Mouse (Mus musculus): ENCODE data around the gene Sec22b.

The Sec22b gene

DNA sequence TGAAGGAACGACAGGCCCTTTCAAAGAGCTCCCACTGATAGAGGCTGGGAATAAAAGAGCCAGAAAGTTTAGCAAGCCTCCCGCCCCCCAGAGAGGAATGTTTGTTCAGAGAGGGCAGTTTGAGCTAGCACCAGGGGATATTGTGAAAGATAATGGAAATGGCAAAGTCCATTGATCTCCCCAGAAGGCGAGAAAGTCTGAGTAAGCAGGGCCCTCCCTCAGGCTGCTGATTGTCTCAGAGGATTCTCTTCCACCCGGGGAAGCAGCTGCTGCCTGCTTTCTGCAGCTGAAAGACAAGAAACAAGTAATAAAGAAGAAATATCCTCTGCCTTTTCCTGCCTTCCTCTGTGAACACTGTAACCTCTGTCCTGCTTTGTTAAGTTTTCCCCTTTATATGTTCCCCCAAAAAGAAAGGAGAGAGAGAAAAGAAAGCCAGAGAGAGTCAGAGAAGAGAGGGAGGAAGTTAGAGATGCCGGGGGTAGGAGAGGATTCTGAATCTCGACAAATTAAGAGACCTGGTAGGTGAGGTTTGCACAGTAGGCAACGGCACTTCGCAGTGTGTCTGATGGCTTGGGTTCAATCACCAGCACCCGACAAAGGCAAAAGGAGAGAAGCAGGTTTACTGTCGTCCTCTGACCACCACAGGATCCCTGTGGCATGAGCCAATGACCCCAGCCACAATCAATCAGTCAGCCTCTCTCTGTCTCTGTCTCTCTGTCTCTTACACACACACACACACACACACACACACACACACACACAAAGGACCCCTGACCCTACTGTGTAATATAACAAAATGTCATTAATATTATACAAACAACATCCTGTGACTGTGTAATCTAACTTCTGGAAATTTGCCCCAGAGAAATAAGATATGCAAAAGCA lies 38.9 kb downstream of the Sec22b start:
- DNase-seq (ENCODE audit: low read depth, low spot score), result no peak

DNA sequence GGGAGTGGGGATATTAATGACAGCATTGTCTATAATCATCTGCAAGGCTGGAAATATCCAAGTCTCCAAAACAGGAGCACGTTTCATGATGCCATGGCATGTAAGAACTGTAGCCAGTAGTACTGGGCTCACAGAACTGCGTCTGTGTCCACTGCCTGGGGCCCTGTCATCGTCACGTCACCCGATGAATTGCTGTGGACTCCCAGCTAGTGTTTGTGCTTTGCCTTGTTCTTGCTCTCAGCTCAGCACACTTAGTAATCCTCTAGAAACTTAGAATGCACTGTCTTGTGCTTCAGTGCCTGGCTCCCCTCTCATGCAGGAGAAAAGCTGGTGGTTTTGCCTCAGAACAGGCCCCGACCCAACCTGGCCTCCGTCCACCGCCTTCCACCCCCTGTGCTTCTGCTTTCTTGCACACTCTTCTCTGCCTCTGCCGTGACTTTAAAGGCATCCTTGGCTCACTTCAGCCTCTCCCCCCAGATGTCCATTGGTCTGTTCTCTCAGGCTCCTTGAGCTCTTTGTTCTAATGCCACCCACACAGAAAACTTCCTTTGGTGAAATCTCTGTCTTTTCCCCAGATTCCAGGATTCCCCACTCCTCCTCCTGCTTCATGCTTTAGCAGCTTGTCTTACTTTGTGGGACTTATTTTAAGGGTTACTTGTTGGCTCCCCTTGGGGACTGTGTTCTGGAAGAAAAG lies 39.7 kb downstream of the Sec22b start:
- peak; percentile 58 for DNase-seq (ENCODE audit: low read depth, low spot score)

DNA sequence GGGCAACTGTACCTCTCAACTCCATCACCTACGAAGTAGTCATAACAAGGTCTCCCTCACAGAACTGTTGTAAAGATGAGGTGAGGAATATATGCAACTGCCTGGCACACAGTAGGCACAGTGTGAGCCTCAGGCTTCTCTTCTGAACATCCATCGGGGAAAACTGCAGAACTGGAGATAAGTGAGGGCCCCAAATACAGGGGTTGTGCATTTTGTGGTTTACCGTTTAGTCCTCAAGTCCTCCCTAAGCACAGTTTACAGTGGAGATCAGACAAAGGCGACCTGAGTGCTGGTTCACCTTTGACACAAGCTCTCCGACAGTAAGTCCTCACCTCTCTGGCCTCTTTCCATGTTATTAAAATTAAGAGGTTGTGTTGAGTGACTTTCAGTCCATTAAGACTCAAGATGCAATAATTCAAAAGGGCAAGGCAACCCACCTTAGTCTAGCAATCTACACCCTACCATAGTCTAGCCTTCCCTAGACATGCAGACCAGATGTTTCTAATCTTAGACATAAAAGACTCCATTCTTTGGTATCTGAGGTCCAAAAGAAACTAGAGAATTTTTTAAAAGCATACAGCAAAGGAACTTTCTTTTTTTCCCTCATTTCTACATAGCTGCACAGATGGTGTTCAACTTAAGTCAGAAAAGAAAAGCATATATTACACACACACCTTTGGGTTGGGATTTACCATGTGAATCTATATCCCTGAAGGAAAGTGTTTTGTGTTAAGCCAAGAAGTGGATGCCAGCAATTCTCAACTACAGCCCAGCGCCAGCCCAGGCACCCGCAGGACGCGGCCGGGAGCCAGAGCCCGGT lies 40.7 kb downstream of the Sec22b start:
- no peak for DNase-seq (ENCODE audit: low read depth, low spot score)

DNA sequence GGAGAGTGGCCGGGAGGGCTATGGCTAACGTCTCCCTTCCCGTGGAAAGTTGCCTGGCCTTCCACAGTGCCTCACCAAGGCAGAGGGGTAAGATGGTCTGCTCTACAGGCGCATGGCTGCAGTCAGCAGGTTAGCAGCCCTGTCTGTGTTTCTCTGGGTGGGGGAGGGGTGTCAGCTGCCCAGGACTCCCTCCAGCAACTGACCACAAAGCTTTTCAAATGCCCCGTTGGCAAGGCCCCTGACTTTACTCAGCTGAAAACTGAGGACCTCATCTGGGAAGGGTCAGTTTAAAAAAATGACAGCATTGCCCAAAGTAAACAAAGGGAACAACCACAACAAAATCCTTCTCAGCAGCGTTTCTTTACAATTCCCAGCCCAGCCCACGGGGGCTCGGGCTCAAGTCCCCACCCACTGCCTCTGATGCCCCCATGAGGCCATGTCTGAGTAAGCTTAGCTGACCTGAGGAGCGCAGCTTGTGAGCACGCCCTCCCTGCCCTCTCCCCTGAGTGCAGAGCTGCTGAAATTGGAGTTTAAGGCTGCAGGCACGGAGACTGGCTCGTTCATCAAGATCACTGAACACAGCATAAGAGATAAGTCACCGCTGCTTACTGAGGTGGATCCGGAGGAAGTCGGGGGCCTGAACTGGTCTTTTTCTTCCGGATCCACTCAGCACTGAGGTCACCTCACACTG lies 41.4 kb downstream of the Sec22b start:
- DNase-seq (ENCODE audit: low read depth, low spot score), result no peak

DNA sequence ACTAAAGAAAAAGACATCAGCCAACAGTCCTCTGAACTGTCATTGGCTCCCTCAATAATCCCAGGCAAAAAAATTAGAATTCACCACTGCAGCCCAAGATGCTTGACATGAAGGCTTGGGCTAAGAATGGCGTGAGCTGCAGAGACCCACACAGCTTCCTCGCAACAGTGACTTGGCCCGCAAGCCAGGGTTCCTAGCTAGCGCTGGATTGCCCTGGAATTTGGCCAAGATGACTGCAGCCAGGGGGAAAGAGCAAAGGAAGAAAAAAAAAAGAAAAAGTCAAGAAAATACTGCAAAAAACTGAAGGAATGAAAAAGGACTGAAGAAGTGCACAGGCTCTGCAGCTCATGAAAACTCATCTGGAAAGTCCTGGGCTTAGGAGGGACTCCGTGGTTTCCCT lies 43.5 kb downstream of the Sec22b start:
- DNase-seq (ENCODE audit: low read depth, low spot score), result no peak

DNA sequence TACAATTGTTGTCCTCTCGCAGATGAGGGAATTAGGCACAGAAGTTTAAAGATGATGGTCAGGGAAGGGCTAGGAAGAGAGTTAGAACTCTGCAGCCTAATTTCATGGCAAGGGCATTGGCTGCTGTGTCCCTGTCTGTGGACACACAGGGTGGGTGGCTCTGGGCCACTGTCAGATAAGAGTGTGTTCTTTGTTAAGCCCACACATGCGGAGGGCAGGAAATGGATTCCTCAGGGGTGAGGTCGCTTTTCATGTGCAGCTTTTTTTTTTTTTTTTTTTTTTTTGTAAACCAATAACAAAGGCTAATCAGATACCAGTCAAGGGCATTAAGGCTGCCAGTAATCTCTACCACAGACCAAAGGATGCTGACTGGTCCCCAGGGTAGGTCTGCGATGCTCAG lies 45.4 kb downstream of the Sec22b start:
- DNase-seq (ENCODE audit: low read depth, low spot score), result no peak

DNA sequence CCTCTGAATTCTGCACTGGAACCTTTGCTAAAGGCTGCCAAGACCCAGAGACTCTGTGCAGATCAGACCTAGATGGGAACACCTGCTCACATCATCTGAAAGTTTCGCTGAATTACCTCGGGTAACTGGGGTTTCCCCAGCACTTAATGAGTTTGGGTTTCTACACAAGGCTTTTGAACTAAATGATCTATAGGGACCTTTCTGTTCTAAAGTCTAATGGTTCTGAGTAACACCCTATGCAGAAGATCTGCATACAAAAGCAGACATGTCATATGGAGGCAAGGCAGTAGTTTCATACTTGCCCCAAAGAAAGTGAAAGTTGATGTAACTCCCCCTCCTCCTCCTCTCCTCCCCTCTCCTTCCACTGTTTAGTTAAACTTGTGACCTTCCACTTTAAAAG lies 47.5 kb downstream of the Sec22b start:
- DNase-seq (ENCODE audit: low read depth, low spot score), result no peak

DNA sequence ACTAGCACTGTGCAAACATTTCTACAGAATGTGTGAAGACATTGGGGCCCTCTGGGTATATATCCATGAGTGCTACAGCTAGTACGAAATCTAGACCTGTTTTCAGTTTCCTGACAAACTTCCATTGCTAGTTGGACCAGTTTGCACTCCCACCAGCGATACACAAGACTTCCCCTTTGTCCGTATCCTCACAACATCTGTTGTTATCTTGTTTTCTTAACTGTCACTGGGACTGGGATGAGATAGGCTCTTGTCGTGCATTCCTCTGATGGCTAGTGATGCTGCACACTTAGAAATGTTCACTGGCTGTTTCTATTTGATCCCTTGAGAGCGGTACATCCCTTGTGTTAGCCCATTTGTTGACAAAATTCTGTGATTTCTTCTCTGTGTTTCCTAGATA lies 49.0 kb downstream of the Sec22b start:
- no peak for DNase-seq (ENCODE audit: low read depth, low spot score)

DNA sequence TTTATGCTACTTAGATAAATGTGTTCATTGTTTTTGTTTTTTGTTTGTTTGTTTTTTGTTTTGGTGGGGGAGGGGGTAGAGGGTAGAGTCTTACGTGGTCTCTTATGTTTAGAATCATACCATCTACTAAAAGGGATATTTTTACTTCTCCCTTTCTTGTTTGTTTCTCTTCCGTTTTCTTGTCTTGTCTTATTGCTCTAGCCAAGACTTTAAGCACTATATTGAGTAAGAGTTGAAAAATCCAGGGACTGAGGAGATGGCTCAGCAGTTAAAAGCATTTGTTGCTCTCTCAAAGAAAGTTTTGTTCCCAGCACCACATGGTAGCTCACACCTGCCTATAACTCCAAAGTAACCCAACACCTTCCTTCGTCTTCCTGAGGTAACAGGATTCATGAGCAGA lies 50.1 kb downstream of the Sec22b start:
- DNase-seq (ENCODE audit: low read depth, low spot score), result no peak

DNA sequence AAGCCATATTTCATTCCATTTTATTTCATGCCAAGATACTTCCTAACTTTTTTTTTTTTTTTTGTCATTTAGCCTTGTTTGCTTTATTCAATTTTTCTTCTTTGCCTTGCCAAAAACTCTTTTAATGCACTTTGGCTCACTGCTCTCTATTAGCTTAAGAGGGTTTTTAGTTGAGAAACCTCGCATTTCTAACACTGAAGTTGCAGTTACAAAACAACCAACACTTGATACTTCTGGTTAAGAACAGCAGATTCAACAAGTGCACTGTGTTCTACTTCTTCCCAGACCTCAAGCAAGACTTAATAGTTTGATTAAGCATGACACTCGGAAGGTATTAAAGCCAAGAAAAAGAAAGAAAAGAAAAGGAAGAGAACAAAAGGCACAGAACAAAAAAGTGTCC lies 52.2 kb downstream of the Sec22b start:
- no peak for DNase-seq (ENCODE audit: low read depth, low spot score)

DNA sequence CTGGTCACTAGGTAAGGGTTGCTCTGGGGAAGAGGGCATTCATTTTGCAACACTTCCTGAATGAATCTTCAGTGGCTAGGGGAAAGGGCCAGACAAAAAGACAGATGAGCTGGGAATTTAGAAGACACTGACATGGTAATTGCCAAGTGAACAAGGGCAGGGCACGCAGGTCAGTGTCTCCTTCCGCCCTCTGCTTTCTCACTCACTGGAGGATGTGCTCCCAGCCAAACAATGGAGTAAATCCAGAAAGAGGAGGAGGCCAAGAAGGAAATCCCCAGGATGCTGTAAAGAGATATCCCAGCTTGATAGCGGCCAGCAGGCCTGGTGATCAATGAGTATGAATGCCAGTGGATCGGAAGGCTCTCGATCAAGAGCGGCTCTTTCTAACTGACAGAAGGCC lies 55.3 kb downstream of the Sec22b start:
- DNase-seq (ENCODE audit: low read depth, low spot score), result no peak

DNA sequence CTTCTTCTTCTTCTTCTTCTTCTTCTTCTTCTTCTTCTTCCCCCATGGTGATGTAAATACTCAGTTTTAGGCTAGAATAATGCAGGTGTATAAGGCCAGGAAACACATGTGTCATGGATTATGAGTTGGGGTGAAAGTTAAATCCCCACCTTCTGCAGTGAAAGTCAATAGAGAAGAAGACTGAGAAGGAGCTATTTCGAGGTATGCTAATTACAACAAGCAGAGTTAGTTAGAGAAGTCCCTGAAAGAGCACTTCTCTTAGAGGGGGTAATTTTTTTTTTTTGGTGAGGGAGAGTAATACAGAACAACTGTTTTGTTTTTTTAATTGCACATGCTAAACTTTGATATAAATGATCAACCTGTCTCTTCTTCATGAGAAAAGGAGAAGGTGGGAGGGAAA lies 55.9 kb downstream of the Sec22b start:
- DNase-seq (ENCODE audit: low read depth, low spot score), result no peak

DNA sequence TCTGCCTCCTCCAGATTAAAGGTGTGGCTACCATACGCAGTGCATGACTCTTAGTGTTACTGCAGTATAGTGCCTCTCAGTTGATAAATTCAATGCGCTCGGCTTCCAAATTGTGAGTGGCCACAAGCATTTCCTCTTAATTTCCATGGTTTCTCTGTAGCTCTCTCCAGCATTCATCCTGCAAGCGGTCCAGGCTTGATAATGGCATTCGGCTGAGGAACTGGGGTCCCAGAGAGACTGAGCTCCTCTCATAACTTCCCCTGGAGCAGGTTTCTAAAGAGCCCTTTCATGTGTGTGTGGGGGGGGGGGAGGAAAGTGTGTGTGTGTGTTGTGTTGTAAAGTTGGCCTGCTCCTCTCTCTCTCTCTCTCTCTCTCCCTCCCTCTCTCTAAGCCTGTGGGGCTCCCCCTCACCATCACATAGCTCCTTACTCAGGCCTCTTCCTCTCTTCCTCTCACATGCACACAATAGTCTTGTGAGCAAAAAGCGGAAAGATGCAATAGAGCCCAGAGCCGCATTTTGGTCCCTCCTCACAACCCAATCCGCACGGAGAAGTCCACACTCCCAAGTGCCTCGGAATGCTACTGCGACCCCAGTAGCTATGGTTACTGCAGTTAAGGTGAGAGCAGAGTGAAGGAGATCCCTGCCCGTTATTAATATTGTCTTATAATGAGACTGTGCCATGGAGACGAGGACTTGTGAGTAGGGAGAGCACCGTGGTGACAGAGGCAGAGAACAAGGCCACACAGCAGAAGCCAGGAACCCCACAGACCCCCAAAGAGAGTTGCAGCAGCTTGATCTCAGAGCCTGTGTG lies 60.0 kb downstream of the Sec22b start:
- DNase-seq (ENCODE audit: low read depth, low spot score), result no peak

DNA sequence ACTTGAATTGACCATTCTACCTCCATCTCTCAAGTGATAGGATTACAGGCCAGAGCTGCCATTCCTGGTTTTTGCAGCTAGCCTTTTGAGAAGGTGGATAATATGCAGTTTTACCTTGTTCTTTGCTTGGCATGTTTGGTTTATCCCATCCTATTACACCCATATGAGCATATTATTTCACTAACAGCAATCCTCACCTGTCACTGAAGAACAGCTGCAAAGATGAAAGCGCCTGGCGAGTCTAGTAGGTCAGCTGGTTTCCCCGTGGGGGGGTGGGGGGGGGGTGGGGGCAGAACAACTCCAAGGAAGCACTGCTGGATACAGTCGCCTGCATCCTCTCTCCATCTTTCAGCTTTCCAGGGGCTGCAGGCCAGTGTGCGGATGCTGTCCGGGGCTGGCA lies 61.0 kb downstream of the Sec22b start:
- no peak for DNase-seq (ENCODE audit: low read depth, low spot score)

DNA sequence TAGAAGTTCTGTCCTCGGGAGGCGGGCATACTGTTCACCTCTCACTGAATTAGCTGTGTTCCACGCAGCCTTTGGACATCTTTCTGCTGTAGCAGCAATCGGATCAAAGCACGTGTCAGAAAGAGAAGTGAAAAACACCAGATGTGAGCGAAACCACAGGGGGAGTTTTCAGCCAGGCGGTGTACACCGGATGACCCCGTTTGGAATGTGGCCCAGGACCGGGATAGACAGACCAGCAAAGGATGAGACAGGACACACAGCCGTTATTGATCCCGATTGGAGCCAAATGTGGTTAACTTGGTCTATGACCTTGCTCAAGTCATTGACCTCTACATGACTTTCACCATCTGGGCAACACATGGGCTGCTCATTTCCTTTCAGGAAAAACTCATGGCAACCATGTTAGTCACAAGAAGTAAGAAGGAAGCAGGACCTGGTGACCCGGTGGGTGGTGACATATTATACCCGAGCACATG lies 63.9 kb downstream of the Sec22b start:
- peak; percentile 35 for DNase-seq (ENCODE audit: low read depth, low spot score)

DNA sequence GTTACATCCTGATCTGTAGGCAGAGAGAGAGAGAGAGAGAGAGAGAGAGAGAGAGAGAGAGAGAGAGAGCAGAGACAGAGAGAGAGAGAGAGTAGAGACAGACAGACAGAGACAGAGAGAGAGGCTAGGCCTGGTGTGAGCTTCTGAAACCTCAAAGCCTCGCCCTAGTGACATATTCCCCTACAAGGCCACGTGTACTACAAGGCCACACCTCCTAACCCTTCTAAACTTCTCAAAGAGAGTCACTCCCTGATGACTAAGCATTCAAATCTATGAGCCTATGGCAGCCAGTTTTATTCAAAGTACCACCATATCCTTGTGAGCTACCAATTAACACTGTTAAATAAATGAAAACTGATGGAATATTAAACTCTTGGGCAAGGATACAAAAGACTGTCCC lies 66.6 kb downstream of the Sec22b start:
- no peak for DNase-seq (ENCODE audit: low read depth, low spot score)

DNA sequence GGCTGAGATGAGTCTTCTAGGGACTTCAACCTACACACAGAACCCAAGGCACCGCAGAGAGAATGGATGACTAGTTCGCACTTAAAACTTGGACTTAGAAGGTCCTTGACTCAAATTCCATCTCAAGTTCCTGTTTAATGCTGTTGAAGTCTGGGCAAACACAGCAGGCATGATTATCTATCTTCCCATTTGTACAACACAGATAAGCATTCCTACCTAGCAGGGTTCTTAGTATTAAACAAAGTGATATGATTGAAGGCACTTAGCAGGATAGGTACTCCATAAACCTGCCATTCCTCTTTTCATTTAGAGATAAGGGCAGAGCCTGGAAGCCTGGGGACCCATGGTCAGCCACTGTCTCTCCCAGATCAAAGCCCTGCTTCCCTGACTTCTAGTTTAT lies 67.2 kb downstream of the Sec22b start:
- no peak for DNase-seq (ENCODE audit: low read depth, low spot score)

DNA sequence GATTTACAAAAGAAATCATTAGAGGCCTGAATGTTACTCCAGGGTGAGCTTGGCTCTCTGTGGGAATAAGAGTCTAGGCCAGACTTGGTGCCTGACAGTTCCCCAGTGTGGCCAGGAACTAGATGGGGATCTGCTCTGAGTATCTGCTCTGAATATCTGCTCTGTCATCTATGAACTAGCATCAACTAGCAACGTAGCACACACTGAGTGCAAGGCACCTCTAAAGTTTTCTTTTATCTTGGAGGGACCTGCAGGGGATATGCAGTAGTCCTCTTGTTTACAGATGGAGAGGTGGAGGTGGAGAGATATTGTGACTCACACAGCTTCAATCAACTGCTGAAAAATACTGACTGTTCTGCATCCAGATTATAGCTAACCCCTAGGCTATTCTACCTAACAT lies 68.0 kb downstream of the Sec22b start:
- DNase-seq (ENCODE audit: low read depth, low spot score), result no peak

DNA sequence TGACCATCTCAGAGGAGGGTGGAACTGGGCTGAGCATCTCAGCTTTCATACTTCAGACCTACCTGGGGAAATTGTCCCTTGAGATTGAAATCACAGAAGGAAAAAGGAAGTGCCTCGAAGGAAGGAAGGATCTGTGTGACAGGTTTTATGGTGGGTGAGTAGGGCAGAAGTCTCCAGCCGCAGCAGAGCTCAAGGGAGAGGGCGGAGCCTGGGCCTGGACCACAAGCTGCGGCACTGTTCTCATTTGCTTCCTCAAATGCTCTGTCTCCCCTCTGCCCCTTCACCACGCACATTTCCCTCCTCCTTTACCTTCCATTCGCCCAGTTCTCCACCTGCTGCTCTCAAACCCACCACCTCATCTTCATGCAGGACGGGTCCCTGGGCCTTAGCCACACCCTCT lies 70.1 kb downstream of the Sec22b start:
- no peak for DNase-seq (ENCODE audit: low read depth, low spot score)

DNA sequence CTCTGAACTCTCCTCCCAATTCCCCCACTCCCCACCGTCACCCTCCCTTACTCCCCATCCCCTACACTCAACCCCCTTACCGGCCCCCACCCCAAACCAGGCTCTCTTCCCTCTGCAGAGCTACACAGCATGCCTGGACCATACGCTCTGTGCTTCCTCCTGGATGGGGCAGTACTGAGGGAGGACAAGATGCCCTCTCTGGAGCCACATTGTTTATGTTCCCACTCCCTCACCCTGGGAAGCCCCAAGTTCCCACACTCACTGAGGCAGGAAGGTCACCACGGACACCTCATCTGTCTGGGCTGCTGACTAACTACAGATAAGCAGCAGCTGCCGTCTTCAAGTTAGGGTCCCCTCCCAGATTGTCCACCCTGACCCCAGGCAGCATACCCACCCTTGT lies 71.2 kb downstream of the Sec22b start:
- DNase-seq (ENCODE audit: low read depth, low spot score), result no peak

DNA sequence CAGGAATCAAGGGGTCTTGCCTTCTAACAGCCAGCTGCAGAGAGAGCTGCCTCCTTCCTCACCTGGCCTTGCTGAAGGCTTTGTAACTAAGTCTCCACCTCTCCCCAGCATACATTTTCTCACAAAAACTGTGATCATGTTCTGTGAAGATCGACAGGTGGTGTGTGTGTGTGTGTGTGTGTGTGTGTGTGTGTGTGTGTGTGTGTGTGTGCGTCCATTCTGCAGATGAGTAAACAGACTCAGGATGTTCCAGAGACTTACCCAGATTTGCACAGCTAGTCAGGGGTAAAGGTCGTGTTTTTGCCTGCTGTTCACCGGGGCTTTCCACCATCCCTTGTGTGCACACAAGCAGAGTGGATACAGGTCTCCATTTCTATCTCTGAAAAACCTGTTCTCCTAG lies 71.7 kb downstream of the Sec22b start:
- DNase-seq (ENCODE audit: low read depth, low spot score), result no peak

All from brain, adult 2 months (tissue).